Mouse (Mus musculus) limb, embryonic 11.5 days (tissue): Measurements from ENCODE around the gene Slc43a3. TPM values are rescaled to one million over a fixed set of nuclear protein-coding genes. Genes with fewer than 3 reads are reported as not detected.

ENCODE experiments used
- ATAC-seq: fragments of 200-750 bp; cut with Nextera tagmentation; 2 replicates; pipeline ENCODE4 v1.8.0; 2017; ENCODE audit warnings: low read depth; ENCODE audit not compliant: insufficient number of reproducible peaks, low FRiP score, low TSS enrichment
- DNase-seq: peaks from one replicate; pipeline ENCODE4 v3.0.0-alpha.2; 2015; ENCODE audit warnings: low spot score
- H3K27ac ChIP-seq: fragments of 300-500 bp; sonication (generic); replicated peaks from 2 replicates; pipeline ENCODE4 v1.5.1; 2014; ENCODE audit warnings: low read depth, mild to moderate bottlenecking, low read length
- H3K27me3 ChIP-seq: fragments of 300-500 bp; sonication (generic); 2 replicates; pipeline ENCODE4 v1.6.1; 2014; ENCODE audit warnings: mild to moderate bottlenecking, low read length, mixed read lengths; ENCODE audit not compliant: control insufficient read depth, insufficient read depth
- H3K36me3 ChIP-seq: fragments of 300-500 bp; sonication (generic); 2 replicates; pipeline ENCODE4 v1.6.1; 2014; ENCODE audit warnings: mild to moderate bottlenecking, low read length, moderate library complexity, mixed read lengths; ENCODE audit not compliant: control insufficient read depth, insufficient read depth
- H3K4me1 ChIP-seq: fragments of 300-500 bp; sonication (generic); 2 replicates; pipeline ENCODE4 v1.6.1; 2014; ENCODE audit warnings: low read length, mixed read lengths; ENCODE audit not compliant: control insufficient read depth, insufficient read depth
- H3K4me2 ChIP-seq: fragments of 300-500 bp; sonication (generic); 2 replicates; pipeline ENCODE4 v1.6.1; 2014; ENCODE audit warnings: low read depth, mild to moderate bottlenecking, moderate library complexity; ENCODE audit not compliant: severe bottlenecking
- H3K4me3 ChIP-seq: fragments of 300-500 bp; sonication (generic); 2 replicates; pipeline ENCODE4 v1.5.1; 2014; ENCODE audit warnings: low read depth, low read length
- H3K9ac ChIP-seq: fragments of 300-500 bp; sonication (generic); 2 replicates; pipeline ENCODE4 v1.6.1; 2014; ENCODE audit warnings: mild to moderate bottlenecking, low read length
- H3K9me3 ChIP-seq: fragments of 300-500 bp; sonication (generic); 2 replicates; pipeline ENCODE4 v1.6.1; 2016; ENCODE audit warnings: low read length; ENCODE audit not compliant: control insufficient read depth
- WGBS: fragments of 180-500 bp; shearing (Covaris S2); extraction: QIAGEN DNeasy Blood & Tissue Kit; methylation state at CpG from one replicate; pipeline ENCODE4 v1.1.7; 2014; 5-methylcytosine and 5-hydroxymethylcytosine counted together
- polyA plus RNA-seq: library from polyadenylated mRNA; unstranded; fragments of >200 nt; fragmentation: Nextera tagmentation; extraction: Ambion mirVana; gene quantifications from 2 replicates; pipeline ENCODE4 v1.2.1, GENCODE M21; 2014

The Slc43a3 gene
- polyA plus RNA-seq, 1 experiment from 2014 or later, result 31.7 TPM

DNA sequence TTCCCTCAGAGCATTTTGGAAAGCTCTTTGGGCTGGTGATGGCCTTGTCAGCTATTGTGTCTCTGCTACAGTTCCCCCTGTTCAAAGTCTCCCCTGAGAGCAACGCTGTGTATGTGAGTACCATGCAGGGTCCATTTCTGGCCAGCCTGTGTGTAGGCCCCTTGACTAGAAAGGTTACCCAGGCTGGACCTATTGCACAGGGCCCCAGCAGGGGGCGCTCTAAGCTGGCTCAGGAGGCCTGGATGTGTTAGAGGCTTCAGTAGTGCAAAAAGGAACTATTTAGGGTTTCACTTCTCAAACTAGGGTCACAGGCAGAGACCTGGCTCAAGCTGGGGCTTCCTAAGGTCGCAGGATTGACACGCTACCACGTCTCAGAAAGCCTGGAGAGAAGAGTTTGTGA, 19.9 kb downstream of the Slc43a3 start:
- DNase-seq (peak; percentile 55), ATAC-seq (no peak)
- Histone ChIP-seq H3K4me3 (no peak overlapping the region), H3K9ac (no peak overlapping the region), H3K36me3 (peaks cover 4% of the 10 kb centered on the region; the same call in 1 of the 2 replicates), H3K4me2 (no peak overlapping the region), H3K4me1 (no peaks in the 10 kb centered on the region), H3K27ac (no peak overlapping the region), H3K27me3 (no peaks in the 10 kb centered on the region), H3K9me3 (no peaks in the 10 kb centered on the region)
- WGBS, result 56% methylated on average over 5 of the region's 5 CpGs

DNA sequence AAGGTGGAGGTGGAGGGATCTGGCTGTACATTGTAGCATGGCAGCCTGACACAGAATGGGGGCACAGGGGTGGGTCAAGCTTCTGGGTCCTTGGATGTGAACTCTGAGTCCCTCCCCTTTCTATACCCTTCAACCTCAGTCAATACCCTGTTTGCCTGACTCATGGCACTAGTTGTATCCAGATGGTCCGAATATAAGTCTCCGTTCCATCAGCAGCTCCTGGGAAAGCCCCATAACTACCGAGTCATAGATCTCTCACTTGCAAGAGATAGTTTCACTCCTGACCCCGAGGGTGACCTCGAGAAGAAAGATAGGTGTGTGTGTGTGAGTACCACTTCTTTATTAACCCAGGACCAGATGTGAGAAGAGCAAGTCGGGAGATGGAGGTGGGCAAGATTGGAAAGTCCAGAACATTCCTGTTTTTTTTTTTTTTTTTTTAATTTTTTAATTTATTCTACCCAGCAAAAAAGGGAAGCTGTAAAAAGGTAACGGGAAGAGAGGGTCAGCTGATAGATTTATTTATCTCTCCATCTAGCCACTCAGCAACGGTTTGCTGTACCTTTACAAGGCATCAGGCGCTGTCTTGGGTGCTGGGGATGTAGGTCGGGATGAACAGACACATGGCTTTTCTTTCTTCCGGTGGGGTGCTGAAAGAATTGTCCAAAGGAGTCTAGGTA, 22.3 kb downstream of the Slc43a3 start:
- ATAC-seq (no peak), DNase-seq (no peak)
- Histone ChIP-seq H3K4me2 (no peak overlapping the region), H3K27ac (no peak overlapping the region), H3K4me1 (no peaks in the 10 kb centered on the region), H3K36me3 (0 out of 2 replicates have a peak, but pooled peaks cover 2% of the 10 kb centered on the region), H3K4me3 (no peak overlapping the region), H3K27me3 (no peaks in the 10 kb centered on the region), H3K9ac (no peak overlapping the region), H3K9me3 (no peaks in the 10 kb centered on the region)
- WGBS, result 88% methylated on average over 11 of the region's 11 CpGs

DNA sequence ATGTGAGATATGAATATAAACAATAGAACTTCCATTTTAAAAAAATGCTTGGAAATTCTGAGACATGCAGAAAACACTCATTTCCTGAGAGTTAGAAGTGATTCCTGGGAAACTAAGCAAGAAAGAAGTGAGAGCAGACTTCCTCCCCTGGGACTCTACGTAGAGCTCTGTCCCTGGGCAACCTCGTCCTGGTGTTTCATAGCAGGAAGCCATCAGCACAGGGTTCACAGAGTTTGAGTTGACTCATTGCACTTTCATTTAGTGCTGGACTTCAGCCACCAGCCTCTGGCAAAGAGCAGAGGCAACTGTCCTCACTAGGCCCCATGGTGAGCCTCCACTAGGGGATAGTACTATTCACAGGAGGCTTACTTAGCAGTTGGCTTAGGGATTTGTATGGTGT, 24.9 kb downstream of the Slc43a3 start:
- Histone ChIP-seq H3K9ac (no peak overlapping the region), H3K9me3 (no peaks in the 10 kb centered on the region), H3K4me1 (no peaks in the 10 kb centered on the region), H3K27me3 (no peaks in the 10 kb centered on the region), H3K4me3 (no peak overlapping the region), H3K27ac (no peak overlapping the region), H3K36me3 (no peaks in the 10 kb centered on the region), H3K4me2 (no peak overlapping the region)
- no peak for DNase-seq
- ATAC-seq, result no peak
- 78% methylated on average over 2 of the region's 2 CpGs for WGBS

DNA sequence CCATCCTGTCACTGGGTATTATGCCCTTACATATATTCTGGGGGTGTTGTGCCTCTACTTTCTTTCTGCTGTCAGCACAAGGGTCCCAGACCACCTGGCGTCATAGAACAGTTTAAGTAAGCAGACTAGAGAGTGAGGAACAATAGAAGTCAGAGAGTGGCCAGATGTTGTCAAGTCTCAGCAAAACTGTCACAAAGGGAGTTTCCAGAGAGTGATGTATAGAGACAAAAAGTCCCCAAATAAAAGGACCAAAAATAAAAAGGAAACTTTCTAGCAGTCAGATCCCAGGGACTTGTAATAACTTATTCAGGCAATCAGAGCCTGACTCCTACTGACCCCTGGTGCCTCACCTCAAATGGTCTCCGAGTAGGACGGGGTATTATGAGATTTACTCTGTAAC, 25.5 kb downstream of the Slc43a3 start:
- DNase-seq, result no peak
- Histone ChIP-seq H3K4me1 (no peaks in the 10 kb centered on the region), H3K4me3 (no peak overlapping the region), H3K9ac (no peak overlapping the region), H3K27ac (no peak overlapping the region), H3K9me3 (no peaks in the 10 kb centered on the region), H3K27me3 (no peaks in the 10 kb centered on the region), H3K4me2 (no peak overlapping the region), H3K36me3 (no peaks in the 10 kb centered on the region)
- 81% methylated on average over 3 of the region's 3 CpGs for WGBS
- no peak for ATAC-seq

DNA sequence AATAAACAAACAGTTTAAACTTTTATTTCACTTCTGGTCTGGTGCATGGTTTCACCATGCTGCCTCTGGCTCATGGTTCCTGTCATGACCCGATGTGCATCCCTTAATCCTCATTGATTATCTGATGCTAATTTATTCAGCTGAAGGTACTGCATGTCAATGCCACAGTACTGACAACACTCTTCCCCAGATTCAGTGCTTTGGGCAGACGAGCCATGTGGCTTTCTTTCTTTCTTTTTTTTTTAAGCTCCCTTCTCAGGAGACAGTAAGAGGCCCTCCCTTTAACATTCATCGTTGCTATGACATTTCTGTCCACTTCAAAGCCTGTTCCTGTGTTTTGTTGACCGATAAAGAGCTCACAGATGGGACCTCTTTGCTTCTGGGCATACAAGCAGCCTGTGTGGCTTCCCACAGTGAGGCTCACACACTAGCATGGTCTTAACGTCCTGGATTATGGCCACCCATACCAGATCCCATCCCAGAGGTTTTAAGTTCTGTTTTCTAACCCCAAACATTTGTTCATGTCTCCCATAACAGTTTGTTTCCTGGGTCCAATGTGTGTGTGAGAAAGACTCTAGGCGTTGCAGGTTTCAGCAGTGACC, 26.6 kb downstream of the Slc43a3 start:
- ATAC-seq (no peak), DNase-seq (no peak)
- H3K27me3 ChIP-seq, result no peaks in the 10 kb centered on the region
- H3K9ac ChIP-seq, result no peak overlapping the region
- H3K9me3 ChIP-seq, result no peaks in the 10 kb centered on the region
- H3K36me3 ChIP-seq, result no peaks in the 10 kb centered on the region
- H3K4me1 ChIP-seq, result no peaks in the 10 kb centered on the region
- 43% methylated on average over 6 of the region's 6 CpGs for WGBS
- no peak overlapping the region for H3K27ac ChIP-seq
- no peak overlapping the region for H3K4me3 ChIP-seq
- H3K4me2 ChIP-seq, result no peak overlapping the region

DNA sequence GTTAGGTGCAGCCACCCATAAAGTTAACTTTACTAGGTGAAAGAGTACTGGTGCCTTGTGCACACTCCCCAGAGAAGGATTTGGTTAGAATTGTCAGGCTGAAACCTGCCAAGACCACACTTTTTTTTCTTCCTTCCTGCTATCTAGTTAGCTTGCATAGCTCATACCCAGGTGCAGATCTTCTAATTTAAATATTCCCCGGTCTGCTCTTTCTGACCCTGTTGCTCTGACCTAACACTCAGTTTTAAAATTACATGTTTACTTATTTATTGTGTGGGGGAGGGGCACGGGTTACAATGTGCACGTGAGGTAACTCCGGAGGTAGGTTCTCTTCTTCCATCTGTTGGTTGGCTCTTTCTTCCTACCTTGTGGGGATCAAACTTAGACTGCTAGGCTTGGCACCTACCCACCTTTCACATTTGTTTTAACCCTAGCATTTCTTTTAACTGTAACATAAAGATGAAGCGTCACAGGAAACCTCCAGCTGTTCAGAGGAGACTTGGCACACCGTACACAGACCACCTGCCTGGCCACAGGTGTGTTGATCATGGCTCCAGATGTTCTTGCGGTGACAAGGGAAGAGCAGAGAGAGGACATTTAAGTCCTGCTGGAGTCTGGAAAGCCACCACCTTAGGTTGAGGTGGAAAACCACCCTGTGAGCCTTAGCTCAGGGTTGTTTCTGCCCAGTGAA, 27.9 kb downstream of the Slc43a3 start:
- Histone ChIP-seq H3K27ac (no peak overlapping the region), H3K36me3 (no peaks in the 10 kb centered on the region), H3K27me3 (no peaks in the 10 kb centered on the region), H3K4me3 (no peak overlapping the region), H3K9me3 (no peaks in the 10 kb centered on the region), H3K9ac (no peak overlapping the region), H3K4me2 (no peak overlapping the region), H3K4me1 (no peaks in the 10 kb centered on the region)
- no peak for ATAC-seq
- 82% methylated on average over 7 of the region's 7 CpGs for WGBS
- DNase-seq, result no peak

DNA sequence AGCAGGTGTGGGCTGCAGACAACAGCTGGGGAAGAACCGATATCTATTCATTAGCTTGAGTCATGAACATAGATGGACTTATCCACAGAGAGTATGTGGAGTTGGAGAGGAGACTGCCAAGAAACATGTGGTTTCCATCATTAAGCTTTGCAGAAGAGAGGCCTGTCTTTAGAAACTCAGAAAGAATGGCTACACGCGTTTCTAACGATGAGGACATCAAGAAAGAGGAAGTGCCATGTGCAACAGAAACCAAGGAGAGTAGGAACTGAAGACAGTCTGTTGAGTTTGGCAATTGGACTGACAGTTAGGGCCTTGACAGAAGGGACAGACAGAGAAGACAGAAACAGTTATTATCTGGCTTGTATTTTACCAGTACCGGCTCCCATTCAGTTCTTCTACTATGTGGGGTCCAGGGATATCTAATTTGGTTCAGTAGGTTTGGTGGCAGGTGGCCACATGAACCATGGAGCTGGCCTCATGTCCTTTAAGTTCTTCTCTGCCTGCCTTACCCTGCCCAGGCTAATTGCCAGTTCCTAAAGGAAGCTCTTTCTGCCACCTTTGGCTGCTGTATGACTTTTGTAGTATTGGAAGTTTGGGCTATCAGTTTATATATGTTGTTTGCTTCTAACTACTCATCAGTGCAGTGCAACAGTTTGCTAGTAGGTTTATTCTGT, 31.1 kb downstream of the Slc43a3 start:
- H3K36me3 ChIP-seq, result no peaks in the 10 kb centered on the region
- no peaks in the 10 kb centered on the region for H3K27me3 ChIP-seq
- H3K4me1 ChIP-seq, result no peaks in the 10 kb centered on the region
- DNase-seq, result no peak
- H3K9me3 ChIP-seq, result no peaks in the 10 kb centered on the region
- H3K4me2 ChIP-seq, result no peak overlapping the region
- no peak overlapping the region for H3K4me3 ChIP-seq
- H3K27ac ChIP-seq, result no peak overlapping the region
- 87% methylated on average over 5 of the region's 5 CpGs for WGBS
- ATAC-seq, result no peak
- no peak overlapping the region for H3K9ac ChIP-seq

DNA sequence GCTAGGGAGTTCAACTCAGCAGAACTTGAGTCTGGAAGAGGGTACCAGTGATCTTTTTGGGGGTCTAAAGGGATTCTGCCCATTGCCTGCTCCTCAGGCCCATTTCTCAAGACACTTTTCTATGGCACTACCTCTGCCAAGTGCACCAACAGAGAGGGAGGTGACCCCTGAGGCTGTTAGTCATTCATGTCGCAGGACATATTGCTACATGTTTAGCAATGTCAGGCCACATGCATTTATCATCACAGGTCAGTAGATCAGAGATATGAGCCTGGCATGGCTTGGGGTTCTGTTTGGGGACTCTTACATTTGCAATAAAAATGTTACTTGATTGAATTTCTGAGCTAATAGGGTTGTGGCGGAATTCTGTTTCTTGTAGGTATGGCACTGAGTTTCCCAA, 39.2 kb downstream of the Slc43a3 start:
- H3K27me3 ChIP-seq, result no peaks in the 10 kb centered on the region
- no peak overlapping the region for H3K4me2 ChIP-seq
- no peak overlapping the region for H3K4me3 ChIP-seq
- no peaks in the 10 kb centered on the region for H3K4me1 ChIP-seq
- no peak overlapping the region for H3K9ac ChIP-seq
- no peak for DNase-seq
- ATAC-seq, result no peak
- no peaks in the 10 kb centered on the region for H3K36me3 ChIP-seq
- H3K9me3 ChIP-seq, result no peaks in the 10 kb centered on the region
- no peak overlapping the region for H3K27ac ChIP-seq
- 89% methylated on average over 2 of the region's 2 CpGs for WGBS
